Mouse (Mus musculus) embryonic facial prominence, embryonic 12.5 days (tissue): ENCODE data around the gene Disp2. TPM values are rescaled to one million over a fixed set of nuclear protein-coding genes. Genes with fewer than 3 reads are reported as not detected.

Source experiments
- ATAC-seq: fragments of 200-750 bp; cut with Nextera tagmentation; 2 replicates; pipeline ENCODE4 v1.8.0; 2017; ENCODE audit not compliant: insufficient number of reproducible peaks, insufficient read depth, low FRiP score, low TSS enrichment
- H3K27ac ChIP-seq: fragments of 300-500 bp; sonication (generic); 2 replicates; pipeline ENCODE4 v1.5.1; 2016; ENCODE audit warnings: mild to moderate bottlenecking
- H3K27me3 ChIP-seq: fragments of 300-500 bp; sonication (generic); 2 replicates; pipeline ENCODE4 v1.6.1; 2016; ENCODE audit warnings: mild to moderate bottlenecking, moderate library complexity
- H3K36me3 ChIP-seq: fragments of 300-500 bp; sonication (generic); 2 replicates; pipeline ENCODE4 v1.6.1; 2016; ENCODE audit warnings: mild to moderate bottlenecking
- H3K4me1 ChIP-seq: fragments of 300-500 bp; sonication (generic); 2 replicates; pipeline ENCODE4 v1.6.1; 2016
- H3K4me2 ChIP-seq: fragments of 300-500 bp; sonication (generic); replicated peaks from 2 replicates; pipeline ENCODE4 v1.6.1; 2016; ENCODE audit warnings: mild to moderate bottlenecking, moderate library complexity
- H3K4me3 ChIP-seq: fragments of 300-500 bp; sonication (generic); 2 replicates; pipeline ENCODE4 v1.5.1; 2016; ENCODE audit warnings: mild to moderate bottlenecking
- H3K9ac ChIP-seq: fragments of 300-500 bp; sonication (generic); 2 replicates; pipeline ENCODE4 v1.6.1; 2016; ENCODE audit warnings: mild to moderate bottlenecking, moderate library complexity
- H3K9me3 ChIP-seq: fragments of 300-500 bp; sonication (generic); 2 replicates; pipeline ENCODE4 v1.6.1; 2016; ENCODE audit warnings: mild to moderate bottlenecking, moderate library complexity
- WGBS: fragments of 180-500 bp; shearing (Covaris S2); methylation state at CpG from one replicate; pipeline ENCODE4 v1.1.7; 2016; 5-methylcytosine and 5-hydroxymethylcytosine counted together
- polyA plus RNA-seq: library from polyadenylated mRNA; unstranded; fragments of >200 nt; fragmentation: Nextera tagmentation; extraction: Ambion mirVana; gene quantifications from 2 replicates; pipeline ENCODE4 v1.2.1, GENCODE M21; 2016

The Disp2 gene
- polyA plus RNA-seq, 1 experiment from 2014 or later: 1.3 TPM

- no peaks in the 10 kb centered on the region for H3K9me3 ChIP-seq
- WGBS: 79% methylated on average over 11 of the region's 11 CpGs
- H3K27ac ChIP-seq: no peak overlapping the region
- no peak overlapping the region for H3K4me2 ChIP-seq
- H3K4me1 ChIP-seq: peaks cover 34% of the 10 kb centered on the region
- H3K36me3 ChIP-seq: no peaks in the 10 kb centered on the region
- no peak for ATAC-seq
- peaks cover 17% of the 10 kb centered on the region for H3K27me3 ChIP-seq
- H3K9ac ChIP-seq: no peak overlapping the region
- no peak overlapping the region for H3K4me3 ChIP-seq
These were observed 19.1 kb upstream of the Disp2 start for GRCm38 (mm10) chr2:118760311-118761025.

GRCm38 (mm10) chr2:118761358-118761757 lies 18.2 kb upstream of the Disp2 start:
- Histone ChIP-seq H3K4me1 (peaks cover 34% of the 10 kb centered on the region), H3K9me3 (no peaks in the 10 kb centered on the region), H3K36me3 (no peaks in the 10 kb centered on the region), H3K27me3 (peaks cover 17% of the 10 kb centered on the region), H3K4me2 (peak overlapping the region; percentile 50), H3K9ac (peak overlapping the region; percentile 49; the same call in 1 of the 2 replicates), H3K27ac (peak overlapping the region; percentile 93), H3K4me3 (no peak overlapping the region)
- no peak for ATAC-seq
- 81% methylated on average over 12 of the region's 12 CpGs for WGBS

GRCm38 (mm10) chr2:118761906-118762783 lies 17.4 kb upstream of the Disp2 start, which contains the start of gene Ccdc9b:
Gene Ccdc9b, minus strand, starts transcription at chr2:118762661.
- peak within 1 kb of the TSS; percentile 93 for H3K27ac ChIP-seq
- H3K36me3 ChIP-seq: no peaks in the 10 kb centered on the region
- peaks cover 17% of the 10 kb centered on the region for H3K27me3 ChIP-seq
- WGBS: 4% methylated on average over 29 of the region's 29 CpGs
- H3K9ac ChIP-seq: peak within 1 kb of the TSS; percentile 49
- peak within 1 kb of the TSS; percentile 50 for H3K4me2 ChIP-seq
- H3K4me1 ChIP-seq: peaks cover 34% of the 10 kb centered on the region
- H3K4me3 ChIP-seq: peak within 1 kb of the TSS; percentile 24
- H3K9me3 ChIP-seq: no peaks in the 10 kb centered on the region
- ATAC-seq: peak; percentile 76

- H3K27ac ChIP-seq: peak overlapping the region; percentile 93
- H3K9ac ChIP-seq: no peak overlapping the region
- H3K36me3 ChIP-seq: no peaks in the 10 kb centered on the region
- 14% methylated on average over 10 of the region's 10 CpGs for WGBS
- peaks cover 34% of the 10 kb centered on the region for H3K4me1 ChIP-seq
- H3K9me3 ChIP-seq: no peaks in the 10 kb centered on the region
- H3K4me3 ChIP-seq: peak overlapping the region; percentile 24; the same call in 1 of the 2 replicates
- peaks cover 17% of the 10 kb centered on the region for H3K27me3 ChIP-seq
- peak overlapping the region; percentile 50 for H3K4me2 ChIP-seq
- ATAC-seq: no peak
These were observed 16.8 kb upstream of the Disp2 start for GRCm38 (mm10) chr2:118762784-118763148.

GRCm38 (mm10) chr2:118763469-118763868 lies 16.1 kb upstream of the Disp2 start:
- Histone ChIP-seq H3K4me1 (peaks cover 34% of the 10 kb centered on the region), H3K36me3 (no peaks in the 10 kb centered on the region), H3K9ac (no peak overlapping the region), H3K4me3 (no peak overlapping the region), H3K4me2 (no peak overlapping the region), H3K9me3 (no peaks in the 10 kb centered on the region), H3K27ac (0 out of 2 replicates have a peak overlapping the region, but pooled peaks have one; percentile 93), H3K27me3 (peaks cover 17% of the 10 kb centered on the region)
- WGBS: 71% methylated on average over 7 of the region's 7 CpGs
- ATAC-seq: no peak

GRCm38 (mm10) chr2:118764094-118764831 lies 15.3 kb upstream of the Disp2 start:
- no peak overlapping the region for H3K27ac ChIP-seq
- H3K4me2 ChIP-seq: no peak overlapping the region
- no peak overlapping the region for H3K9ac ChIP-seq
- 18% methylated on average over 11 of the region's 11 CpGs for WGBS
- no peak for ATAC-seq
- H3K27me3 ChIP-seq: peaks cover 17% of the 10 kb centered on the region
- no peaks in the 10 kb centered on the region for H3K36me3 ChIP-seq
- no peaks in the 10 kb centered on the region for H3K9me3 ChIP-seq
- peaks cover 34% of the 10 kb centered on the region for H3K4me1 ChIP-seq
- H3K4me3 ChIP-seq: no peak overlapping the region

GRCm38 (mm10) chr2:118764875-118765274 lies 14.6 kb upstream of the Disp2 start:
- H3K36me3 ChIP-seq: no peaks in the 10 kb centered on the region
- 83% methylated on average over 5 of the region's 5 CpGs for WGBS

GRCm38 (mm10) chr2:118766041-118767033 lies 13.2 kb upstream of the Disp2 start:
- Histone ChIP-seq H3K36me3 (no peaks in the 10 kb centered on the region), H3K4me1 (peaks cover 31% of the 10 kb centered on the region), H3K27me3 (peaks cover 7% of the 10 kb centered on the region; the same call in 1 of the 2 replicates), H3K4me2 (no peak overlapping the region), H3K27ac (no peak overlapping the region), H3K9me3 (no peaks in the 10 kb centered on the region), H3K4me3 (no peak overlapping the region), H3K9ac (no peak overlapping the region)
- ATAC-seq: no peak
- 73% methylated on average over 10 of the region's 10 CpGs for WGBS

More at GRCm38 (mm10) chr2:118764875-118765274, 14.6 kb upstream of the Disp2 start:
- H3K4me1 ChIP-seq: peaks cover 34% of the 10 kb centered on the region
- no peak overlapping the region for H3K4me2 ChIP-seq
- no peak overlapping the region for H3K27ac ChIP-seq
- no peaks in the 10 kb centered on the region for H3K9me3 ChIP-seq
- no peak overlapping the region for H3K9ac ChIP-seq
- no peak overlapping the region for H3K4me3 ChIP-seq
- ATAC-seq: no peak
- H3K27me3 ChIP-seq: peaks cover 17% of the 10 kb centered on the region

- no peak within 1 kb of the TSS for H3K27ac ChIP-seq
- ATAC-seq: no peak
- H3K4me2 ChIP-seq: no peak within 1 kb of the TSS
- H3K9ac ChIP-seq: no peak within 1 kb of the TSS
- H3K4me1 ChIP-seq: no peaks in the 10 kb centered on the region
- no peaks in the 10 kb centered on the region for H3K36me3 ChIP-seq
- H3K9me3 ChIP-seq: no peaks in the 10 kb centered on the region
- no peak within 1 kb of the TSS for H3K4me3 ChIP-seq
- WGBS: 80% methylated on average over 6 of the region's 6 CpGs
- H3K27me3 ChIP-seq: no peaks in the 10 kb centered on the region
These were observed 7.2 kb upstream of the Disp2 start, which contains the start of gene Phgr1 for GRCm38 (mm10) chr2:118772158-118772874. Gene Phgr1, plus strand, starts transcription at chr2:118772769.

GRCm38 (mm10) chr2:118774536-118774935 lies 5.0 kb upstream of the Disp2 start:
- ATAC-seq: no peak
- Histone ChIP-seq H3K4me3 (no peak overlapping the region), H3K4me1 (peaks cover 4% of the 10 kb centered on the region; the same call in 1 of the 2 replicates), H3K9me3 (no peaks in the 10 kb centered on the region), H3K27ac (no peak overlapping the region), H3K9ac (no peak overlapping the region), H3K36me3 (no peaks in the 10 kb centered on the region), H3K4me2 (no peak overlapping the region), H3K27me3 (no peaks in the 10 kb centered on the region)
- WGBS: 75% methylated on average over 2 of the region's 2 CpGs
